Mouse (Mus musculus): ENCODE data around the gene Als2.

GRCm38 (mm10) chr1:59142809-59143208 is 94.2 kb downstream of the Als2 start:
- TF ChIP-seq POLR2A (IDR thresholded peaks at IDR 0.05; ENCODE audit: insufficient read depth, low read depth, low read length) (no peak), CTCF (IDR thresholded peaks at IDR 0.05; ENCODE audit: insufficient read depth, low read depth, low read length) (no peak)

All from olfactory bulb, adult 2 months (tissue).